Mouse (Mus musculus): Measurements from ENCODE around the gene D13Ertd608e. TPM values are rescaled to one million over a fixed set of nuclear protein-coding genes. Genes with fewer than 3 reads are reported as not detected.
A peak's percentile ranks its signal among the peaks of the same experiment; 100 is the strongest.
"Not testable (repeated sequence)": the region's sequence is repeated elsewhere in the genome, so short reads cannot be mapped to it uniquely, and the experiment has no call there.

D13Ertd608e gene
- 0.34 TPM in 1 of 2 replicates, not detected in the other for polyA plus RNA-seq (2012; rRNA removed)

- 0 out of 2 replicates have a peak, but pooled peaks have one; percentile 19 for TF ChIP-seq CTCF (IDR thresholded peaks at IDR 0.05; ENCODE audit: insufficient read depth, low read length)
- WGBS: 15% methylated on average over 18 of the region's 25 CpGs
- DNase-seq: peak; percentile 12
Measured at GRCm38 (mm10) chr13:119835320-119836056, at the start of gene D13Ertd608e. D13Ertd608e (plus strand) TSS chr13:119836006.

DNA sequence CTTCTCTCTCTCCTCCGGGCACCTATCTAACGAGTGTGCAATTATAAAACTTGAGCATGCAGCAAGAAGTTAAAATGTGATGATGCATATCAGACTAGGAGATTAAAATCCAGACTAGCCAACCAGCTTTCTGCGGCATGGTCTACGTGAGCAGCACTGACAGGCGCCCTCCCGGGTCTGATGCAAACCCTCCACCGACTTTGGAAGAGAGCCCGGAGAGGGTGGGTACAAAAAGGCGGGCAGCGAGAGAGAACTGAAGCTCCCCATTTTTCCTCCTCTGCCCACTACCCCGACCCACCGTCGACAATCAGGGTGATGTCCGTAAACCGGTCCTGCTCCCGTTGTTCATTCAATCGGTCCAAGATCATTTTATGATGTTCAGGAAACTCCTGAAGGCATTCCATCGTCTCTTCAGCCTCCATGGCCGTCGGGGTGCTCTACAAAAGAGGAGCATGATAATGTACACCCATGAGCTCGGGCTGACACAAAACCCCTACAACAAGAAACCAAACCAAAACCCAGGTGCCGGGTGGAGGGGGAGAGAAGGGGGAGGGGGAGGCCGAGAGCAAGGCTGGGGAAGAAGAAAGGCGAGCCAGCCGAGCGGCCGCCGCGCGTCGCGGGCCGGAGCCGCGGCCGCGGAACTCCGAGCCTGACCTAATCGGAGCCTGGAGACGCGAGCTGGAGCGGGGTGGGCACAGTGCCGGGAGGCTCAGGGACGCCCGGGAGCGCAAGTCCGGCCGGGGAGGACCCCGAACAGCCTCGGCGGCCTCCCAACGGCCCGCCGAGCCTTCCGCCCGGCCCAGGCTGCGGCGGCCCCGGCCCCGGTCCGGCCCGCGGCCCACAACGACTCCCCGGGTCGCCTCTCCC lies 45.7 kb upstream of the D13Ertd608e start:
- Histone ChIP-seq H3K4me3 (replicated peaks; ENCODE audit: extremely low read depth, low read depth, low read length) (peak overlapping the region; percentile 60), H3K4me1 (ENCODE audit: control insufficient read depth, insufficient read depth, low read length) (peaks cover 9% of the 10 kb centered on the region)
- no peak for DNase-seq
- WGBS: under 1% methylated on average over 56 of the region's 66 CpGs
- TF ChIP-seq CTCF (IDR thresholded peaks at IDR 0.05; ENCODE audit: insufficient read depth, low read length) (no peak), POLR2A (IDR thresholded peaks at IDR 0.05; ENCODE audit: borderline replicate concordance, extremely low read depth, low read depth, low read length) (0 out of 2 replicates have a peak, but pooled peaks have one; percentile 3)

More at GRCm38 (mm10) chr13:119835320-119836056, at the start of gene D13Ertd608e:
- not testable (repeated sequence) for H3K4me1 ChIP-seq (ENCODE audit: control insufficient read depth, insufficient read depth, low read length); H3K4me3 ChIP-seq (replicated peaks; ENCODE audit: extremely low read depth, low read depth, low read length)

GRCm38 (mm10) chr13:119790761-119791579 lies 44.8 kb upstream of the D13Ertd608e start, which contains the start of gene Zfp131:
Zfp131 (minus strand) TSS chr13:119790889.
- under 1% methylated on average over 68 of the region's 86 CpGs for WGBS

DNA sequence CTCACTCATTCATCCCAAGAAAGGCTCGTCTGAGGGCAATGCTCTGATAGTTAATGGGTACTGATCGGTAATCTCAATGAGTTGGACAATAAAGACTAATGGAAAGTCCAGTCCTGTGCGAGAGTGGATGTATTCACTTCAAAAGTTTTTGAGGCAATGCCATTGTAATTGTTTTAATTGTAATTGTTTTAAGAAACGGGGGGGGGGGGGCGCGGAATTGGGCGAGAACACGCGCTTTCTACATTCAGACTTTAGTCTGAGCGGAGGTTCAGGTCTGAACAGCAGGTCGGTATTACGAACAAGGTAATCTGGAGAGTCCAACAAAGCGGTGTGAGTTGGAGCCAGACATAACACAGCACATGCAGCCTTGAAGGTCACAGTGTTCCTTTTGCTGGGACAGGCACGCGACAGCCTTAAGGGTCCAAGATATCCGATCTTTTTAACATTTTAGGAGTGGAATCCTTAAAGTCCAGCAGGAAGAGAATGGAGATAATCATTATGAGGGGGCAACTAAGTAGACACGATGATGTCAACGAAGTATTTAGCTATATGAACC lies 44.1 kb upstream of the D13Ertd608e start:
- Histone ChIP-seq H3K4me3 (replicated peaks; ENCODE audit: extremely low read depth, low read depth, low read length) (peak overlapping the region; percentile 99), H3K4me1 (ENCODE audit: control insufficient read depth, insufficient read depth, low read length) (peaks cover 9% of the 10 kb centered on the region)
- WGBS: 5% methylated on average over 18 of the region's 18 CpGs
- no peak for TF ChIP-seq CTCF (IDR thresholded peaks at IDR 0.05; ENCODE audit: insufficient read depth, low read length)
- no peak for TF ChIP-seq POLR2A (IDR thresholded peaks at IDR 0.05; ENCODE audit: borderline replicate concordance, extremely low read depth, low read depth, low read length)
- DNase-seq: no peak

More at GRCm38 (mm10) chr13:119790761-119791579, 44.8 kb upstream of the D13Ertd608e start, which contains the start of gene Zfp131:
- peaks cover 9% of the 10 kb centered on the region for H3K4me1 ChIP-seq (ENCODE audit: control insufficient read depth, insufficient read depth, low read length)
- TF ChIP-seq POLR2A (IDR thresholded peaks at IDR 0.05; ENCODE audit: borderline replicate concordance, extremely low read depth, low read depth, low read length): peak; percentile 66
- TF ChIP-seq CTCF (IDR thresholded peaks at IDR 0.05; ENCODE audit: insufficient read depth, low read length): no peak
- DNase-seq: peak; percentile 89
- H3K4me3 ChIP-seq (replicated peaks; ENCODE audit: extremely low read depth, low read depth, low read length): peak within 1 kb of the TSS; percentile 99

DNA sequence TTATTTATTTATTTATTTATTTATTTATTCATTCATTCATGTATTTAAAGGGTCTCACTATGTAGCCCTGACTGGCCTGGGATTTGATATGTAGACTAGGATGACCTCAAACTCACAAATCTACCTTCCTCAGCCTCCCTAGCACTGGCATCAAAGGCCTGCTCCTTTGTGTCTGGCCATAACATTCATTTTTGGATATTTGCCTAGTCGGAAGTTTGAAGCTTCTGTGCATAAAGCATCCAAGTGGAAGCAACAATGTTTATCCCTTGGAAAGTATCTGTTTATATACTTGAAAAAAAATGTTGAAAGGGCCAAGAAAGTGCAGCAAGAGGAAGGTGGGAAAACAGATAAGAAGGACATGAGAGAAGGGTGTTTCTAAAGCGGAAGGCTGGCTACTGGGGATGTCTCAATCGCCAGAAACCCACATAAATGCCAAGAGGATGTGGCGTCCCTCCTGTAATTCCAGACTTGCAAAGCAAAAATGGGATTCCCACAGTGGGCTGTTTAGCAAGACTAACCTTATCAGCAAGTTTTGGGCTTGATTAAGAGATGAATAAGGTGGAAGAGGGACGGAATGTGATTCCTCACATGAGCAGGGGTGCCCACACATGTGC lies 42.9 kb upstream of the D13Ertd608e start:
- TF ChIP-seq CTCF (IDR thresholded peaks at IDR 0.05; ENCODE audit: insufficient read depth, low read length): no peak
- no peak for TF ChIP-seq POLR2A (IDR thresholded peaks at IDR 0.05; ENCODE audit: borderline replicate concordance, extremely low read depth, low read depth, low read length)
- WGBS: 44% methylated on average over 5 of the region's 5 CpGs
- DNase-seq: no peak

GRCm38 (mm10) chr13:119797656-119798055 lies 38.1 kb upstream of the D13Ertd608e start:
- no peaks in the 10 kb centered on the region; the same call in 1 of the 2 replicates for H3K4me1 ChIP-seq (ENCODE audit: control insufficient read depth, insufficient read depth, low read length)
- DNase-seq: no peak
- WGBS: 28% methylated on average over 4 of the region's 4 CpGs
- no peak overlapping the region for H3K4me3 ChIP-seq (replicated peaks; ENCODE audit: extremely low read depth, low read depth, low read length)
- no peak for TF ChIP-seq POLR2A (IDR thresholded peaks at IDR 0.05; ENCODE audit: borderline replicate concordance, extremely low read depth, low read depth, low read length)
- no peak for TF ChIP-seq CTCF (IDR thresholded peaks at IDR 0.05; ENCODE audit: insufficient read depth, low read length)

More for the DNA sequence above, 42.9 kb upstream of the D13Ertd608e start:
- H3K4me1 ChIP-seq (ENCODE audit: control insufficient read depth, insufficient read depth, low read length): peaks cover 9% of the 10 kb centered on the region
- no peak overlapping the region for H3K4me3 ChIP-seq (replicated peaks; ENCODE audit: extremely low read depth, low read depth, low read length)

- no peak for DNase-seq
- WGBS: 57% methylated on average over 2 of the region's 2 CpGs
- TF ChIP-seq CTCF (IDR thresholded peaks at IDR 0.05; ENCODE audit: insufficient read depth, low read length) (no peak), POLR2A (IDR thresholded peaks at IDR 0.05; ENCODE audit: borderline replicate concordance, extremely low read depth, low read depth, low read length) (no peak)
- Histone ChIP-seq H3K4me1 (ENCODE audit: control insufficient read depth, insufficient read depth, low read length) (no peaks in the 10 kb centered on the region), H3K4me3 (replicated peaks; ENCODE audit: extremely low read depth, low read depth, low read length) (no peak overlapping the region)
Measured at GRCm38 (mm10) chr13:119808937-119809336, 26.9 kb upstream of the D13Ertd608e start.

DNA sequence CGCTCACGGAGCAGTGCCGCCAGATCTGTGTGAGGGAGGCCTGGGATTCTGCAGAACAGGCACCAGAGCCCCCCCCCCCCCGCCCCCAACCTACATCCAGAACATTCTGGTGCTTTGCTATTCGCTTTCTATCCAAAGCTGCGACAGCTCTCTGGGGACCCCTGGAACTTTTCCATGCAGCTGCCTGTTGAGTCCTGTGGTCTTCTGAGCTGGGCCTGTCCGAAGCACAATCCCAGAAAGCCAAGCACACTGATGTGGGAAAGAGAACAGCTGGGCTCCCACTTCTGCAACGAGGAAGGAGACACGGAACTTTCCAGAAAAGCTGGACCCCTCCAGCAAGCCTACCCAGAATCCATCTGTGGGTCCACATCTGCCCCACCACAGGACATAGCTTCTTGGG lies 25.8 kb upstream of the D13Ertd608e start:
- DNase-seq: no peak
- Histone ChIP-seq H3K4me1 (ENCODE audit: control insufficient read depth, insufficient read depth, low read length) (no peaks in the 10 kb centered on the region), H3K4me3 (replicated peaks; ENCODE audit: extremely low read depth, low read depth, low read length) (no peak overlapping the region)
- 83% methylated on average over 9 of the region's 9 CpGs for WGBS
- TF ChIP-seq CTCF (IDR thresholded peaks at IDR 0.05; ENCODE audit: insufficient read depth, low read length) (no peak), POLR2A (IDR thresholded peaks at IDR 0.05; ENCODE audit: borderline replicate concordance, extremely low read depth, low read depth, low read length) (no peak)

All from lung, adult 2 months (tissue).